Mouse (Mus musculus) CH12.LX (cell line): ENCODE data around the gene Nampt.

Experiments used
- CTCF ChIP-seq, 2 experiments: IDR thresholded peaks in 1 of 2; conservative IDR thresholded peaks in 1 of 2; 2 replicates each; pipeline ENCODE4 v1.5.1; 2011 to 2012; ENCODE audit warnings: low read depth in 2 of 2, low read length in 2 of 2, improper control_type of control experiment in 1 of 2, inconsistent platforms in 1 of 2, mild to moderate bottlenecking in 1 of 2, moderate library complexity in 1 of 2
- EP300 ChIP-seq: IDR thresholded peaks from 2 replicates; pipeline ENCODE4 v1.6.1; 2011; ENCODE audit warnings: low read length, improper control_type of control experiment
- NELFE ChIP-seq: IDR thresholded peaks from 2 replicates; pipeline ENCODE4 v1.6.1; 2011; ENCODE audit warnings: low read depth, low read length, improper control_type of control experiment
- POLR2A ChIP-seq: IDR thresholded peaks from 2 replicates; pipeline ENCODE4 v1.6.1; 2011; ENCODE audit warnings: low read depth, mild to moderate bottlenecking, improper control_type of control experiment, low read length
- SIN3A ChIP-seq: IDR thresholded peaks from 2 replicates; pipeline ENCODE4 v1.6.1; 2012; ENCODE audit warnings: low read length, improper control_type of control experiment, inconsistent platforms

GRCm38 (mm10) chr12:32901005-32901404 lies 81.7 kb downstream of the Nampt start:
- TF ChIP-seq EP300 (no peak), NELFE (no peak), POLR2A (no peak), CTCF (conservative IDR thresholded peaks at IDR 0.05 in 1 of 2, IDR thresholded peaks at IDR 0.05 in 1 of 2; ENCODE audit: low read depth in 2 of 2, low read length in 2 of 2) (no peak), SIN3A (no peak)
